Mouse (Mus musculus) midbrain, embryonic 10.5 days (tissue): ENCODE measurements around the gene Parpbp. TPM values are rescaled to one million over a fixed set of nuclear protein-coding genes. Genes with fewer than 3 reads are reported as not detected.

Experiments
- DNase-seq: peaks from one replicate; pipeline ENCODE4 v3.0.0-alpha.2; 2017; ENCODE audit warnings: low spot score
- H3K27ac ChIP-seq: fragments of 300-500 bp; sonication (generic); replicated peaks from 2 replicates; pipeline ENCODE4 v1.5.1; 2016; ENCODE audit warnings: mild to moderate bottlenecking
- H3K27me3 ChIP-seq: fragments of 300-500 bp; sonication (generic); 2 replicates; pipeline ENCODE4 v1.6.1; 2016; ENCODE audit warnings: low read depth, mild to moderate bottlenecking; ENCODE audit not compliant: poor library complexity, severe bottlenecking
- H3K36me3 ChIP-seq: fragments of 300-500 bp; sonication (generic); 2 replicates; pipeline ENCODE4 v1.6.1; 2016; ENCODE audit warnings: mild to moderate bottlenecking, moderate library complexity
- H3K4me1 ChIP-seq: fragments of 300-500 bp; sonication (generic); 2 replicates; pipeline ENCODE4 v1.6.1; 2016
- H3K4me3 ChIP-seq: fragments of 300-500 bp; sonication (generic); 2 replicates; pipeline ENCODE4 v1.5.1; 2016; ENCODE audit warnings: mild to moderate bottlenecking, moderate library complexity
- H3K9me3 ChIP-seq: fragments of 300-500 bp; sonication (generic); replicated peaks from 2 replicates; pipeline ENCODE4 v1.6.1; 2016; ENCODE audit warnings: mild to moderate bottlenecking
- WGBS: fragments of 180-500 bp; shearing (Covaris S2); methylation state at CpG from one replicate; pipeline ENCODE4 v1.1.7; 2016; 5-methylcytosine and 5-hydroxymethylcytosine counted together
- polyA plus RNA-seq: library from polyadenylated mRNA; unstranded; fragments of >200 nt; fragmentation: Nextera tagmentation; extraction: Ambion mirVana; gene quantifications from 2 replicates; pipeline ENCODE4 v1.2.1, GENCODE M21; 2016

The Parpbp gene
- 11.6 and 14.6 TPM in 2 replicates for polyA plus RNA-seq

DNA sequence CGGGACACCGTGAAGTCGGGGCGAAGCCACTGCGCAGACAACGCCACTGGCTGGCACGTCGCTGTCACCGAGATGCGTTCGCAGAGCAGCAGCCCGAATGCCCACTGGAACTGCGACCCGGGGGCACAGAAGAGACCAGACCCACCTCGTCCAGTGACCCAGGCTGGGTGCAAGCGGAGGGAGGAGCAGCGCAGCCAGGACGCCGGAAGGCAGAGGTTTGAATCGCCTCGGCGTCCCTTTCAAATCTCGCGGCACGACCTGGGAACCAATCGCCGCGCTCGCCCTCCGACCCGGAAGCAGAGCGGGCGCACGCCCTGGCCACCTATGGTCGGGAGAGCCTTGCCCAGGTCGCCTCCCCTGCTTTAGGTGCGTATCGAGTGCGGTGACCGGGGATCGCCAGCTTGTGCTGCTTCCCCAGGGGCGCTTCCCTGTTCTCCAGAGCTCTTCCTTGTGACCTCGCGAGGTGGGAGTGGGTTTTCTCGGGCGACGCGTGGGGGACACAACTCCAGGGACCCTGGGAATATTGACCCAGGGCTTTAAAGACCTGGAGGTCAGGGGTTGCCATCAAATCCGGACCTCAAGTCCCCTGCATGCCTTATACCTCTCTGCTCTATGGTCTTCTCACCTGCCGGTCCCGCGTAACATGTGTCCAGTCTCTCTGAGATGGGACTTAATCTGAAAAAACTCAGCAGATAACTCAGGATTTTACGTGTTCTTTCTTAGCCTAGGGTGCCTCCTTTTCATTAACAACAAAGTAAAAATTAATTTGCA lies at the start of gene Parpbp, which contains the start of gene Nup37:
Gene Parpbp (minus strand): TSS at position 235 of the 771 bp plus-strand sequence.
Gene Nup37 (plus strand): TSS at position 286 of the 771 bp plus-strand sequence.
- Histone ChIP-seq H3K4me1 (peaks cover 28% of the 10 kb centered on the region), H3K4me3 (peak within 1 kb of the TSS; percentile 78), H3K27ac (peak within 1 kb of the TSS; percentile 89), H3K36me3 (peaks cover 47% of the 10 kb centered on the region), H3K27me3 (no peaks in the 10 kb centered on the region), H3K9me3 (no peaks in the 10 kb centered on the region)
- DNase-seq: peak; percentile 91
- WGBS: under 1% methylated on average over 53 of the region's 53 CpGs

DNA sequence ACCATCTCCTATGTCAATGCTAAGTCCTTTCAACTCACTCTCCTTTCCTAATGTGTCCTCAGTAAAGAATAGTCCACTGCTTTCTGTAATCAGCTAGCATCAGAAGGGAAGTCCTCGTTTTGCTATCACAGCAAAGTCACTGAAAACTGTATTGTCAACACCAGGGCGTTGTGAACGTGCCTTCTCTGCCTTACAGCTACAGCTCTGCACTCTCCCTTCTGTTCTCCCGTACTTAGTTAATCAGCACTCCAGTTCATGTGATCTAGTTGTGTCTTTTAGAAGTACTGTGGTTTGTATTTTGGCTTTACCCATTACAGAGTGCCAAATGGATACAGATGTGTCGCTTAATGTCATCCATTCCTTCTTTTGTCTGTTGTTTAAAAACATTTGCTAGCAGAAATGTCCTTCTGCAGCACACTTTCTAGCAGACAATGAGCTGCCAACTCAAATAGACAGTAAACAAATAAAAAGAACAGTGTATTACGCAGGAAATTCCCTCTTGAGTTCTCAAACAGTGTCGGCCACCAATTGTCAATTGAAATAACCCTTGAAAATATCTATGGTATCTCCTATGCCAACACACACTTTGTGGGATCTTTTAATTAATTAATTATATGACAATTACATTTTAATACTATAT lies 20.8 kb upstream of the Parpbp start:
- peaks cover 36% of the 10 kb centered on the region for H3K36me3 ChIP-seq
- DNase-seq: no peak
- WGBS: 86% methylated on average over 7 of the region's 7 CpGs

DNA sequence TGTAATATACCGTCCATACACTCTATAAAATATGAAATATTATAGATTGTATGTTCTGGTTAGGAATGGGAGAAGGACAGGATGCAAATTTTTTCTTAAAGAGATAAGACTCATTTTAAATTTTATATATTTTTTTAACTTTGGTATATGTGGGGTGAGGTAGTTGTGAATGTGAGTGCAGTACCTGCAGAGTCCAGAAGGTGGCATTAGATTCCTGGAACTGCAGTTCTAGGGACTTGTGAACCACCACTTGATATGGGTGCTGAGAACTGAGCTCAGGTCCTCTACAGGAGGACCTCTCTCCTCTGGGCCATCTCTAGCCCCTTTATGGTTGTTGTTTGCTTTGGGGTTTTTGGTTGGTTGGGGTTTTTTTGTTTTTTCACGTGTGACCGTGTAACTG lies 19.4 kb upstream of the Parpbp start:
- 96% methylated on average over 3 of the region's 3 CpGs for WGBS
- Histone ChIP-seq H3K4me1 (no peaks in the 10 kb centered on the region), H3K4me3 (no peak overlapping the region), H3K9me3 (0 out of 2 replicates have a peak, but pooled peaks cover 3% of the 10 kb centered on the region), H3K27me3 (no peaks in the 10 kb centered on the region), H3K27ac (no peak overlapping the region), H3K36me3 (peaks cover 44% of the 10 kb centered on the region)
- no peak for DNase-seq

More for the DNA sequence above, 20.8 kb upstream of the Parpbp start:
- Histone ChIP-seq H3K4me1 (no peaks in the 10 kb centered on the region), H3K4me3 (no peak overlapping the region), H3K9me3 (0 out of 2 replicates have a peak, but pooled peaks cover 3% of the 10 kb centered on the region), H3K27me3 (no peaks in the 10 kb centered on the region), H3K27ac (no peak overlapping the region)

DNA sequence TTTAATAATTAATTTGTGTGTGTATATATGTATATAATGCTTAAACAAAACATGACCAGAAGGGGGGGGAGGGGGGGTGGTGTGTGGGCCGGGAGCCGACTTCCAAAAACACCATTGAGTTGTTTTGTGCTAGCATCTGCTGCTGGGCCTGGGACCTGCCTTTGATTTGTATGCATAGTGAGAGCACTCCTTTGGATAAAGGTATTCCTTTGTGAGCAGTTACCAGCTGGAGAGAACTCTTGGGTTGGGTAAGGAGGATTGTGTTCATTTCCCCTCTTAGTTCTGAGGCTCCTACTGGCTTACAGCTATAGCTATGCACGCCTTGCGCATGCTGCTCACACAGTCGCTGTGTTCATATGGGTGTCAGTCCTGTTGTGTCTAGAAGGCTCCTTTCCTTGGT lies 15.9 kb upstream of the Parpbp start:
- Histone ChIP-seq H3K9me3 (0 out of 2 replicates have a peak, but pooled peaks cover 3% of the 10 kb centered on the region), H3K27ac (no peak overlapping the region), H3K27me3 (no peaks in the 10 kb centered on the region), H3K4me3 (no peak overlapping the region), H3K4me1 (no peaks in the 10 kb centered on the region), H3K36me3 (peaks cover 73% of the 10 kb centered on the region)
- DNase-seq: no peak
- WGBS: 95% methylated on average over 5 of the region's 5 CpGs

DNA sequence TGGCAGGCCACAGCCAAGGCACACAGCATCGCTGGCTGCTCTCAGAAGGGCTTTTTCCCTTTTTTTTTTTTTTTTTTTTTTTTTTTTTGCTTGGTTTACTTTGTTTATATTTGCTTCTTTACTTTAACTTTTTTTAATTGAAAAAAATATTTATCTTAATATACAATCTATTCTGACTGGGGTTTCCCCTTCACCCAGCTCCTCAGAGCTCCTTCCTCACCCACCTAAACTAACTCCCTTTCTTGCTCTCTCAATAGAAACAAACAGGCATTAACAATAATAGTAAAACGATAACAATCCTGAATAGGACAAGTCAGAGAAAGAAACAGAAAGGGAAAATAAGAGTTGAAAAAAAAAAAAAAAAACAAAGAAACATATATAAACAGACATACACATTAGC lies 15.4 kb upstream of the Parpbp start:
- Histone ChIP-seq H3K36me3 (peaks cover 78% of the 10 kb centered on the region), H3K4me1 (no peaks in the 10 kb centered on the region), H3K27me3 (no peaks in the 10 kb centered on the region), H3K4me3 (no peak overlapping the region), H3K9me3 (0 out of 2 replicates have a peak, but pooled peaks cover 3% of the 10 kb centered on the region), H3K27ac (no peak overlapping the region)
- no peak for DNase-seq
- 95% methylated on average over 2 of the region's 2 CpGs for WGBS

DNA sequence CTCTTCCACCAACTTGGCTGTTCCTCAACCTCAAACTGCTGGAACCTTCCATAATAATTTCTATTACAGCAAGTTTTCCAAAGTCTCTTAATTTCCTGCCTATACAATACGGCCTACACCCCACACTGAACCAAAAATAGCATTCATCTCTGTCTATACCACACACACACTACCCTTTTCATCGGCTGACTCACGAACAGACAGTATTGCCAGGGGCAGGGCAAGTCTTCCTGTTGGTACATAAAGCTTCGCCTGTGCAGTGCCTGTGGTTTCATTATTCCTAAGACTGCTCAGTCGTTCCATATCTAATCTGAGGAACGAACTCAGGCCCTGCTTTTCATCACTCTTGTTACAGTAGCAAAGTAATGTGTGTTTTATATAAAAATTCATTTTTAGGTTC lies 4.9 kb upstream of the Parpbp start:
- Histone ChIP-seq H3K36me3 (peaks cover 74% of the 10 kb centered on the region), H3K4me3 (no peak overlapping the region), H3K27me3 (no peaks in the 10 kb centered on the region), H3K27ac (no peak overlapping the region), H3K9me3 (no peaks in the 10 kb centered on the region), H3K4me1 (peaks cover 8% of the 10 kb centered on the region)
- WGBS: 94% methylated on average over 6 of the region's 6 CpGs
- DNase-seq: no peak

DNA sequence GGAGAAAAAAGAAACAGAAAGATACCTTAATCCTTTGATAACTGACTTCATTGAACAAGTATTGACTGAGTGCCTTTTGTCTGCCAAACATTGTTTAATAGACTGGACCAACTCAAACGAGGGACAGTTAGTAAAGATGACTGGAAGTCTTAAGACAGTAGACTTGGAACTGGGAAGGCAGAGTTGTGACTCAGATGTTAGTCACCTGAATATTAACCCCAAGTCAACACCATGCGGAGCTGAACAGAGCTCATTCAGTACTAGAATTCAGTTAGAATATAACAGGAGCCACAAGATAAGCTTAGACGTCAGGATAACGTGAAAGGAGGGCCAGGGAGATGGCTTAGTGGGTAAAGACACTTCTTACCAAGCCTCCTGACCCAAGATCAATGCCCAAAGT lies 3.6 kb upstream of the Parpbp start:
- Histone ChIP-seq H3K4me1 (peaks cover 19% of the 10 kb centered on the region), H3K9me3 (no peaks in the 10 kb centered on the region), H3K27me3 (no peaks in the 10 kb centered on the region), H3K4me3 (no peak overlapping the region), H3K36me3 (peaks cover 66% of the 10 kb centered on the region), H3K27ac (no peak overlapping the region)
- DNase-seq: no peak
- 90% methylated on average over 4 of the region's 4 CpGs for WGBS

DNA sequence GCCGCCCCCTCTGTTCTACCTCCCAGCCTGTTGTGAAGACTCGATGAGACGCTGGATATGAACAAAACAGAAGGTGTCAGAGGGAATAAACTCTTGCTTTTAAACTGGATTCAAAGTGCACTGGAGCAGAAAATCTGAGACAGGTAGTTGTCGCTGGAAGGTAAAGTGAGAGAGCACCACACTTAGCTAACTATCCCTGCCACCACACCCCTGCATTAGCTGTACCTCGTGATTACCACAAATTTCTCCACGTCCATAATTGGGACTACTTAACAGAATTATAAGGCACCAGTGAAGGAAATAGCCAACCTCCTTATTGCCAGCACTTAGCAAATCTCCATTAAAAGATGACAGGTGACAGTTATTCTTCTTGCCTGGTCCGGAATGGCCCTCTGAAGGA lies 554 bp downstream of the Parpbp start:
- 23% methylated on average over 7 of the region's 7 CpGs for WGBS
- Histone ChIP-seq H3K36me3 (peaks cover 41% of the 10 kb centered on the region), H3K4me3 (peak overlapping the region; percentile 78), H3K4me1 (peaks cover 28% of the 10 kb centered on the region), H3K27ac (peak overlapping the region; percentile 89), H3K9me3 (no peaks in the 10 kb centered on the region), H3K27me3 (no peaks in the 10 kb centered on the region)
- no peak for DNase-seq

DNA sequence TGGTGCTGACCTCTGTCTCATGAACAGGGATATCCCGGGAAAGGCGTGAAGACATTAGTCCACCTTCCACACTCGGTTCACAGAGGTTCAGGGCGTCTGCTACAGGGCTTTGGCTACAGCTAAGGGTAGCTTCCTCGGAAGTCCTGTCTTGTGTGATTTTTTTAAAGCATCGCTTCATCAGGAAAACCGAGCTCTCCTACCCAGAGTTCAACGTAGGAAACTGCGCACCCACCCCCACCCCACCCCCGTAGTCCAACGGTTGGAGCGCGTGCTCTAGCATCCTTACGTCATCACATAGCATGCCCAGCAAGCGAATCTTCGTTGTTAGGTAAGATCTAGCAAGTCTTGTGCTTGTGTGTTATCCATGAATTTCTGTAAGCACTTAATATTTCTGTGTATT lies 11.1 kb downstream of the Parpbp start:
- Histone ChIP-seq H3K4me3 (no peak overlapping the region), H3K4me1 (no peaks in the 10 kb centered on the region), H3K27me3 (no peaks in the 10 kb centered on the region), H3K27ac (no peak overlapping the region), H3K9me3 (no peaks in the 10 kb centered on the region), H3K36me3 (peaks cover 20% of the 10 kb centered on the region)
- no peak for DNase-seq
- WGBS: 94% methylated on average over 16 of the region's 16 CpGs

DNA sequence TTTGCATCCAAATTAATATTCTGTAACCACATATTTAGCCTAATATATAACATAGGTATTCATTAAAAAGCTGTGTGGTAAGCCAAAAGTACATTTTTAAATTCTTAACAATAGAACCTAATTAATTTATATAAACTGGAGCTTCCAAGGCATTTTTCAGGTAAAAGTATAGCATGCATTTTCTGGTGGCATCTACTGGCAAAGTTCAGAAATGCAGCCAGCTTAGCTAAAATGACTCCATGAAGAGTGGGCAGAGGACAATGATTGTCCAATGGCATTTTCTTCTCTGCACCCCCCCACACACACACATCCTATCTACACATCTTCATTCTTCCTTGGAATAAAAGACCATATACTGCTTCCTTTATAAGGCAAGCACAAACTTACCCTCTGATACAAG lies 27.0 kb downstream of the Parpbp start:
- Histone ChIP-seq H3K9me3 (no peaks in the 10 kb centered on the region), H3K36me3 (peaks cover 13% of the 10 kb centered on the region), H3K4me1 (no peaks in the 10 kb centered on the region), H3K27ac (no peak overlapping the region), H3K27me3 (no peaks in the 10 kb centered on the region), H3K4me3 (no peak overlapping the region)
- DNase-seq: no peak

DNA sequence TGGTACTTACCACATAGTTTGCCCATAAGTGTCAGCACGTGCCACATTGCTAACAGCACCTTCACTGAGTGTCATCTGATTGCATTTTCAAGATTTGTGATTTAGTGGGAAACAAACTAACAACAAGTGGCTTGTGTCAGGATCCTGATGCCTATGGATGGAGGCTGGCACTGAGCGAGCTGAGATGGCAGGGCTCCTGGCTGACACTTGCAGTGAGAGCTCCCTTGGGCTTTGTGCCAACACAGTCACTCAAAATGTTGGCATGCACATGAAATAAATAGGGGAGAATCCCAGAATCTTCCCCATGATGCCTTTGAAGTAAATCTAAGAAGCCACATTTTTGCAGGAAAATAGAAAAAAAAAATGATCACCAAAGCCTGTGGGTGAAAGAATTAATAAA lies 33.5 kb downstream of the Parpbp start:
- no peak overlapping the region for H3K4me3 ChIP-seq
- WGBS: 94% methylated on average over 2 of the region's 2 CpGs
- H3K9me3 ChIP-seq: no peaks in the 10 kb centered on the region
- peaks cover 13% of the 10 kb centered on the region for H3K36me3 ChIP-seq
- no peaks in the 10 kb centered on the region for H3K27me3 ChIP-seq
- no peak overlapping the region for H3K27ac ChIP-seq
- no peaks in the 10 kb centered on the region for H3K4me1 ChIP-seq
- no peak for DNase-seq

DNA sequence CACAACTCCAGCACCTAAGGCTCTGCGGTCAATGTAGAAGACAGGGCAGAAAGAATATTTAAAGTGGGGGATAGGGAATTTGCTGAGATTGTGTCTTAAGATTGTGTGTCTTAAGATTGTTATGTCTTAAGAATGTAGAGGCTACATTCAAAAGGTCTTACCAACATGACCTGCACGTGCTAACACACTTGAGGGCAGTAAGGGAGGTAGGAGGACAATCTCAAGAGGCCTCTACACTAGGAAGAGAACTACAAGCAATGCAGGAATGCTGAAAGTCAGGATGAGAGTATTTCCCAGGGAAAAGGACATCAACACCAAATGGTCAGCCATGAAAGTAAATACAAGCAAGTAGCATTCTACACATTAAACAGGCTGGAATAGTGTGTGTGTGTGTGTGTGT lies 40.6 kb downstream of the Parpbp start:
- DNase-seq: no peak
- Histone ChIP-seq H3K4me1 (no peaks in the 10 kb centered on the region), H3K36me3 (peaks cover 6% of the 10 kb centered on the region), H3K9me3 (no peaks in the 10 kb centered on the region), H3K4me3 (no peak overlapping the region), H3K27ac (no peak overlapping the region), H3K27me3 (no peaks in the 10 kb centered on the region)
- 91% methylated on average over 2 of the region's 2 CpGs for WGBS

DNA sequence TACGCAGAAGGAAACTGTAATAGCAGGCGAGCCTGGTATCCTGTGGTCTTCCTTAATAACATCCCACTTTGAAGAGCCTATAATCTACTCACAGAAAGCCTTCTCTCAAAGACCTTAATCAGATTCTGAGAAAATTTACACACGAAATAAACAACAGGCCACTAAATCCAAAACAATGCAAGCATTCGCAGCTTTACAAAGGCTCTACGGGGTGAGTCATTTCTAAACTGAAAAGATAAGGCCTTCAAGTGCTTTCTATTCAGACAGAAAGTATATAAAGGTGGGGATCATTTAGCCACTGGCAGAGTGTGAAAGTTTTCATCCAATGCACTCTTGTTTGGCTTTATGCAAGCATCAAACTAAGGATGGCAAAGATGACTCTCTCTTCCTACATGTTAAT lies 56.0 kb downstream of the Parpbp start, which contains the start of gene Pmch:
Gene Pmch (plus strand): TSS at position 301 of the 400 bp plus-strand sequence.
- Histone ChIP-seq H3K9me3 (no peaks in the 10 kb centered on the region), H3K36me3 (peaks cover 21% of the 10 kb centered on the region), H3K27ac (no peak within 1 kb of the TSS), H3K4me1 (no peaks in the 10 kb centered on the region), H3K4me3 (no peak within 1 kb of the TSS), H3K27me3 (no peaks in the 10 kb centered on the region)
- no peak for DNase-seq
- WGBS: 45% methylated on average over 5 of the region's 5 CpGs
